Mouse (Mus musculus): Measurements from ENCODE around the gene Mrpl28. TPM values are rescaled to one million over a fixed set of nuclear protein-coding genes. Genes with fewer than 3 reads are reported as not detected.

Gene Mrpl28
- total and polyA plus RNA-seq, 3 experiments = 131 to 154 (median 131) TPM

DNA sequence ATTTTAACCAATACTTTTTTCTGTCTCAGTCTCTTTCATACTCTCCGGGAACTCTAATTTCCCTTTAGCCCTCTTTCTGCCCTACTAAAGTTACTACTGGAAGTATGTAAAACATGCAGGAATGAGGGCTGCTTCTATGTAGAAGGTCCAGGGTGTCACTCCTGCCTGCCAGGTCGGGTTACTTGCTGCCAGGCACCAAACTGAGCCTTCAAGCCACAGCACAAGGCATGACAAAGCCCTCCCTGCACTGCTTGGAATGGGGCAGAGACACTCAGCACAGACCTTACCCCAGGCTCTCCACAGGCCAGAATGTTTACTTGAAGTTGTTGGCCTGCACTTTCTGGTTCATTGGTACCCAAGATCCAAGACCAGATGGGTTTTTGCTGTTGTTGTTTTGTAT is 23.1 kb upstream of the Mrpl28 start:
- Histone ChIP-seq H3K4me3 (no peak overlapping the region), H3K4me1 (ENCODE audit: control insufficient read depth, insufficient read depth, low read length) (no peaks in the 10 kb centered on the region), H3K9ac (ENCODE audit: low read depth, low read length) (no peak overlapping the region), H3K79me2 (replicated peaks; ENCODE audit: control insufficient read depth, insufficient read depth, low read length) (no peaks in the 10 kb centered on the region), H3K27me3 (ENCODE audit: control insufficient read depth, insufficient read depth, low read length) (no peaks in the 10 kb centered on the region), H3K36me3 (ENCODE audit: control insufficient read depth, insufficient read depth, low read length) (no peaks in the 10 kb centered on the region), H3K27ac (no peak overlapping the region)
- intact Hi-C loops (cut with DNase I) = no loop called here
- WGBS = 53% methylated on average over 2 of the region's 2 CpGs
- TF ChIP-seq EP300 (IDR thresholded peaks at IDR 0.05; ENCODE audit: insufficient read depth, low read depth, low read length) = no peak
- no peak for TF ChIP-seq CTCF (IDR thresholded peaks at IDR 0.05)
- TF ChIP-seq POLR2A (IDR thresholded peaks at IDR 0.05; ENCODE audit: insufficient read depth, low read depth, low read length) = no peak
- DNase-seq = no peak

DNA sequence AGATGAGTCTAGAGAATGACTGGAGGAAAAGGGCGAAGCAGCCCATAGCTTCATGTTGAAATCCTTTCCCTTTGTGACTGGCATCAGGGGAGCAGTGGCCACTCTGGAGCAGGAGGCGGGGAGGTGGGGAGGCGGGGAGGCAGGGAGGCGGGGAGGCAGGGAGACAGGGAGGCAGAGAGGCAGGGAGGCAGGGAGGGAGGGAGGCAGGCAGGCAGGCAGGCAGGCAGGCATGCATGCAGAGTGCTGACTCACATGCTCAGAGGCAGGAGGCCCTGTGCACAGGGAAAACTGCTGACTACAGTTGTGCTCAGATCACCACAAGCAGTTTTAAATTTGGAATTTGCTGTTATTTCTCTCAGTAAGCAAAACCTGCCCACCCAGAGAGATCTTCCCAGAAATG is 21.8 kb upstream of the Mrpl28 start:
- intact Hi-C loops (cut with DNase I) = no loop called here
- H3K36me3 ChIP-seq (ENCODE audit: control insufficient read depth, insufficient read depth, low read length) = no peaks in the 10 kb centered on the region
- no peaks in the 10 kb centered on the region for H3K27me3 ChIP-seq (ENCODE audit: control insufficient read depth, insufficient read depth, low read length)
- no peak overlapping the region for H3K27ac ChIP-seq
- peak in 1 of 2 experiments; percentile 22 for DNase-seq
- no peak for TF ChIP-seq POLR2A (IDR thresholded peaks at IDR 0.05; ENCODE audit: insufficient read depth, low read depth, low read length)
- no peak for TF ChIP-seq EP300 (IDR thresholded peaks at IDR 0.05; ENCODE audit: insufficient read depth, low read depth, low read length)
- TF ChIP-seq CTCF (IDR thresholded peaks at IDR 0.05) = no peak
- no peaks in the 10 kb centered on the region for H3K79me2 ChIP-seq (replicated peaks; ENCODE audit: control insufficient read depth, insufficient read depth, low read length)
- no peaks in the 10 kb centered on the region for H3K4me1 ChIP-seq (ENCODE audit: control insufficient read depth, insufficient read depth, low read length)
- WGBS = 79% methylated on average over 4 of the region's 4 CpGs
- H3K9ac ChIP-seq (ENCODE audit: low read depth, low read length) = no peak overlapping the region
- no peak overlapping the region for H3K4me3 ChIP-seq

DNA sequence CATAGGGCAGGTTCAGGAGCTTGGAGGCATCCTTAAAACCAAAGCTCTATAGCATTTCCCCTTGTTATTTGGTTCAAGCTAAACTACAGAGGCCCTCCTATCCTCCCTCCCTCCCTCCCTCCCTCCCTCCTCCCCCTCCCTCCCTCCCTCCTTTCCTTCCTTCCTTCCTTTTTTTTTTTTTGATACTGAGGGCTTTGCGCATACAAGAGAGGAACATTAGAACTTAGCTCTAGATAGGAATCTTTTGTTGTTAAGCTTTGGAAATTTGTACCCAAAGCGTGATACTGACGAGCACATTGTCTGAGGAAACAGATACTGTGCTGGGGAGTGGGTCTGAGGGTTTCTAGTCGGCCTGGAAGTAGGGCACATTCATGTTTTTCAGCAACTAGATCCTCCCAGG is 17.7 kb upstream of the Mrpl28 start:
- intact Hi-C loops (cut with DNase I) = no loop called here
- H3K36me3 ChIP-seq (ENCODE audit: control insufficient read depth, insufficient read depth, low read length) = no peaks in the 10 kb centered on the region
- DNase-seq = no peak
- no peak for TF ChIP-seq POLR2A (IDR thresholded peaks at IDR 0.05; ENCODE audit: insufficient read depth, low read depth, low read length)
- TF ChIP-seq CTCF (IDR thresholded peaks at IDR 0.05) = no peak
- no peak for TF ChIP-seq EP300 (IDR thresholded peaks at IDR 0.05; ENCODE audit: insufficient read depth, low read depth, low read length)
- H3K27ac ChIP-seq = no peak overlapping the region
- WGBS = 36% methylated on average over 4 of the region's 4 CpGs
- no peaks in the 10 kb centered on the region for H3K4me1 ChIP-seq (ENCODE audit: control insufficient read depth, insufficient read depth, low read length)
- no peak overlapping the region for H3K9ac ChIP-seq (ENCODE audit: low read depth, low read length)
- no peaks in the 10 kb centered on the region for H3K27me3 ChIP-seq (ENCODE audit: control insufficient read depth, insufficient read depth, low read length)
- H3K4me3 ChIP-seq = no peak overlapping the region
- no peaks in the 10 kb centered on the region for H3K79me2 ChIP-seq (replicated peaks; ENCODE audit: control insufficient read depth, insufficient read depth, low read length)

DNA sequence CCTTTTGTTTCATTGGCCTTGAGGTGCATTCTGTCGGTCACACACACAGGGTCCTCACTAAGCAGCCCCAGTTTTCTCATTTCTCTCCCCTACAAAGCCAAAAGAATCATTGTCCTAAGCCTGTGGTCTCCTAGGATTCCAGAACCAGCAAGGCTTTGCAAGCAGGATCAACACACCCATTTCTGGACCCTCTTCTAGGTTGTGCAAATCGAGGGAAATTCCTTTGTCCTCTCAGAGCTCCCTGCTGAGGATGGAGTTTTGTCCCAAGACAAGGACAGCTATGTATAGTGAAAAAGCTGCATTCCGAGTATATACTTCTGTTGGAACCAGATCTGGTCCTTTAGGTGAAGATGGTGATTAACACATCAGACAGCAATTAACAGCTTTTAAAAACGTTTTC is 13.1 kb upstream of the Mrpl28 start:
- 38% methylated on average over 4 of the region's 4 CpGs for WGBS
- H3K4me1 ChIP-seq (ENCODE audit: control insufficient read depth, insufficient read depth, low read length) = no peaks in the 10 kb centered on the region
- H3K79me2 ChIP-seq (replicated peaks; ENCODE audit: control insufficient read depth, insufficient read depth, low read length) = no peaks in the 10 kb centered on the region
- H3K27ac ChIP-seq = no peak overlapping the region
- H3K27me3 ChIP-seq (ENCODE audit: control insufficient read depth, insufficient read depth, low read length) = peaks cover 4% of the 10 kb centered on the region; the same call in 1 of the 2 replicates
- H3K36me3 ChIP-seq (ENCODE audit: control insufficient read depth, insufficient read depth, low read length) = no peaks in the 10 kb centered on the region
- H3K4me3 ChIP-seq = no peak overlapping the region
- no peak for DNase-seq
- no peak overlapping the region for H3K9ac ChIP-seq (ENCODE audit: low read depth, low read length)
- intact Hi-C loops (cut with DNase I) = no loop called here
- TF ChIP-seq EP300 (IDR thresholded peaks at IDR 0.05; ENCODE audit: insufficient read depth, low read depth, low read length) (no peak), CTCF (IDR thresholded peaks at IDR 0.05) (no peak), POLR2A (IDR thresholded peaks at IDR 0.05; ENCODE audit: insufficient read depth, low read depth, low read length) (no peak)

DNA sequence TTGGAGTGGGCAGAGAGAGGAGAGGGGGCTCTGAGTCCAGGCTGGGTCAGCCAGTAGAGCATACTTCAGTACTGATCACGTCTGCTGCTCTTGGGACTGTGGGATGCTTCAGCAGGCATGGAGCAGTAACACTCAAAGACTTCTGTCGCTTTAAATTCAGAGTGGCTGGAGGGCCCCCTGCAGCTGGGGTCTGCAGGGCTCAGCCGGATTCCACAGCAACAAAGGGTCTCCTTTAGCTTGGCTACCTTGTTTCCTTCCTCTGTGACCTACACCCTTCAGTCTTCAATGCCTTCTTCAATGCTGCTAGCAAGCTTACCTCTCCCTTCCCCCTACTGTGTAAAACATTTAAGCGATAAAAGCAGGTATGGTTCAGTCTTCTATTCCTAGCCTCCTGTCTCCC is 12.3 kb upstream of the Mrpl28 start:
- TF ChIP-seq CTCF (IDR thresholded peaks at IDR 0.05) (no peak), POLR2A (IDR thresholded peaks at IDR 0.05; ENCODE audit: insufficient read depth, low read depth, low read length) (no peak), EP300 (IDR thresholded peaks at IDR 0.05; ENCODE audit: insufficient read depth, low read depth, low read length) (no peak)
- whole genome bisulfite sequencing = 21% methylated on average over 4 of the region's 4 CpGs
- Histone ChIP-seq H3K9ac (ENCODE audit: low read depth, low read length) (no peak overlapping the region), H3K36me3 (ENCODE audit: control insufficient read depth, insufficient read depth, low read length) (no peaks in the 10 kb centered on the region), H3K79me2 (replicated peaks; ENCODE audit: control insufficient read depth, insufficient read depth, low read length) (no peaks in the 10 kb centered on the region), H3K4me3 (no peak overlapping the region), H3K4me1 (ENCODE audit: control insufficient read depth, insufficient read depth, low read length) (no peaks in the 10 kb centered on the region), H3K27me3 (ENCODE audit: control insufficient read depth, insufficient read depth, low read length) (peaks cover 4% of the 10 kb centered on the region; the same call in 1 of the 2 replicates), H3K27ac (no peak overlapping the region)
- intact Hi-C loops (cut with DNase I) = no loop called here
- DNase-seq = no peak

DNA sequence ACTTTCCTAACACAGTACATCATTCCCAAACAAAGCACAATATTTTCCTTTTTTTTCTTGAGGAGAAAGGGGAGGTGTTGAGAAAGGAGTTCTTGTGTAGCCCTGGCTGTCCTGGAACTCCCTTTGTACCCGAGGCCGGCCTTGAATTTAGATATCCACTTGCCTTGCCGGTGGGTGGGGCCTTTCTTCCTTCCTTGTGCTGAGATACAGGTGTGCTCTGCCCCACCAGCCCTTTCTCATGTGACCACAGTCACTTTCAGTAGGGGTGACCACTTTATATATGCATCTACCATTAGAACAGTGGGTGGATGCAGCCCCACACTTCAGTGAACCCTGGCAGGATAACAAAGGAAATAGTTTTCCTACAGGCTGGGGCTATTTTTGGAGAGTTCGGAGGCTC is 11.6 kb upstream of the Mrpl28 start:
- TF ChIP-seq POLR2A (IDR thresholded peaks at IDR 0.05; ENCODE audit: insufficient read depth, low read depth, low read length) = no peak
- no peak for TF ChIP-seq EP300 (IDR thresholded peaks at IDR 0.05; ENCODE audit: insufficient read depth, low read depth, low read length)
- TF ChIP-seq CTCF (IDR thresholded peaks at IDR 0.05) = no peak
- no peaks in the 10 kb centered on the region for H3K36me3 ChIP-seq (ENCODE audit: control insufficient read depth, insufficient read depth, low read length)
- no peak for DNase-seq
- no peak overlapping the region for H3K4me3 ChIP-seq
- intact Hi-C loops (cut with DNase I) = no loop called here
- 26% methylated on average over 4 of the region's 4 CpGs for WGBS
- H3K9ac ChIP-seq (ENCODE audit: low read depth, low read length) = no peak overlapping the region
- no peaks in the 10 kb centered on the region for H3K4me1 ChIP-seq (ENCODE audit: control insufficient read depth, insufficient read depth, low read length)
- H3K27me3 ChIP-seq (ENCODE audit: control insufficient read depth, insufficient read depth, low read length) = peaks cover 4% of the 10 kb centered on the region; the same call in 1 of the 2 replicates
- no peaks in the 10 kb centered on the region for H3K79me2 ChIP-seq (replicated peaks; ENCODE audit: control insufficient read depth, insufficient read depth, low read length)
- no peak overlapping the region for H3K27ac ChIP-seq
